Mouse (Mus musculus) left cerebral cortex, adult 2 months (tissue): ENCODE data around the gene Ankrd65. TPM values are rescaled to one million over a fixed set of nuclear protein-coding genes. Genes with fewer than 3 reads are reported as not detected.
"Not testable (repeated sequence)": the region's sequence is repeated elsewhere in the genome, so short reads cannot be mapped to it uniquely, and the experiment has no call there.

Experiments
- DNase-seq, 2 experiments: peaks; one replicate each; pipeline ENCODE4 v3.0.0; 2021 to 2022; ENCODE audit warnings: low spot score in 2 of 2, mixed read lengths in 1 of 2; ENCODE audit errors: extremely low spot score in 1 of 2
- H3K27ac ChIP-seq: fragments of 200-600 bp; 2 replicates; pipeline ENCODE4 v1.8.1; 2022
- H3K4me3 ChIP-seq: fragments of 200-600 bp; 2 replicates; pipeline ENCODE4 v1.8.1; 2022
- CTCF ChIP-seq: fragments of 200-600 bp; IDR thresholded peaks from 2 replicates; pipeline ENCODE4 v1.8.1; 2022; ENCODE audit warnings: antibody characterized with exemption, mild to moderate bottlenecking, moderate library complexity
- intact Hi-C: fragments of 180-260 bp; cut with DNase I; formaldehyde crosslinking; loops from one replicate; pipeline ENCODE4 v1.15.1; 2025
- total RNA-seq, 2 experiments: library from RNA; stranded (reverse); gene quantifications; 2 replicates each; pipeline ENCODE4 v1.2.3; 2021

The Ankrd65 gene
- total RNA-seq, 2 experiments from 2014 or later = 0.29 TPM; not detected in 1

DNA sequence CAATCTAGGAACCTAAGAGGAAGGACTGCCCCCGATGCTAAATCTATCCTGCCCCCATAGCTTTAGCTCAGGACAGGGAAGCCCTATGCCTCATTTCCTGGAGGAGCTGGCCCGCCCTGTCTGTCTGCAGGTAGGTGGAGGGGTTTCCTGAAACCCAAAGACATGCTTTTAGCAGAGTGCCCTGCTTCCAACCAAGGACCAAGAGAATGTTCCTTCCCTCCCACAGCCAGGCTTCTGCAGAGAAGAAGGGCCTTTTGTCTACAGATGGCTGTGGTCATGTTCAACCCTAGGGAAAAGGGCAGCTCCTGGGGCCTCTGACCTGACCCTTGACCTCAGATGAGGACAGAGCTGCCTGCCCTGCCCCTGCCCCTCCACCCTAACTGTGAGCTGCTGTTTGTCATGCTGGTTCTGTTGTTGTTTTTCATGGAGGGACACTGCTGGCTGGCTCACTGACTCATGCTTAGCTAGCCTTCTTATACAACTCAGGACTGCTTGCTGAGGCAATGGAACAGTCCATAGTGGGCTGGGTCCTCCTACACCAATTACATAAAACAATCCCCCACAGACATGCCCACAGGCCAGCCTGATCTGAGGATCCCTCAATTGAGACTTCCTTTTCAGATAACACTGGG is 13.4 kb upstream of the Ankrd65 start:
- H3K27ac ChIP-seq = peak overlapping the region; percentile 86
- DNase-seq = no peak
- no peak overlapping the region for H3K4me3 ChIP-seq
- intact Hi-C loops = no loop called here
- TF ChIP-seq CTCF = no peak

- peak overlapping the region; percentile 86 for H3K27ac ChIP-seq
- no peak overlapping the region for H3K4me3 ChIP-seq
- DNase-seq = no peak
- TF ChIP-seq CTCF = no peak
- intact Hi-C loops = no loop called here
Observed at GRCm38 (mm10) chr4:155777816-155778215, 12.4 kb upstream of the Ankrd65 start.

GRCm38 (mm10) chr4:155779498-155779897 is 10.7 kb upstream of the Ankrd65 start:
- TF ChIP-seq CTCF = no peak
- intact Hi-C loops = no loop called here
- Histone ChIP-seq H3K4me3 (no peak overlapping the region), H3K27ac (no peak overlapping the region)
- no peak for DNase-seq

GRCm38 (mm10) chr4:155780895-155781294 is 9.3 kb upstream of the Ankrd65 start:
- no peak for TF ChIP-seq CTCF
- intact Hi-C loops = loop anchor here (5.0 kb wide), 1 partner anchor 89 kb away; the partner anchor contains the start of gene Fndc10
- peak overlapping the region; percentile 8; the same call in 1 of the 2 replicates for H3K27ac ChIP-seq
- no peak overlapping the region for H3K4me3 ChIP-seq
- no peak for DNase-seq

GRCm38 (mm10) chr4:155783486-155784080 is 6.7 kb upstream of the Ankrd65 start:
- TF ChIP-seq CTCF = no peak
- intact Hi-C loops = loop anchor here (5.0 kb wide), 1 partner anchor 91 kb away; the partner anchor contains the start of gene Fndc10

DNA sequence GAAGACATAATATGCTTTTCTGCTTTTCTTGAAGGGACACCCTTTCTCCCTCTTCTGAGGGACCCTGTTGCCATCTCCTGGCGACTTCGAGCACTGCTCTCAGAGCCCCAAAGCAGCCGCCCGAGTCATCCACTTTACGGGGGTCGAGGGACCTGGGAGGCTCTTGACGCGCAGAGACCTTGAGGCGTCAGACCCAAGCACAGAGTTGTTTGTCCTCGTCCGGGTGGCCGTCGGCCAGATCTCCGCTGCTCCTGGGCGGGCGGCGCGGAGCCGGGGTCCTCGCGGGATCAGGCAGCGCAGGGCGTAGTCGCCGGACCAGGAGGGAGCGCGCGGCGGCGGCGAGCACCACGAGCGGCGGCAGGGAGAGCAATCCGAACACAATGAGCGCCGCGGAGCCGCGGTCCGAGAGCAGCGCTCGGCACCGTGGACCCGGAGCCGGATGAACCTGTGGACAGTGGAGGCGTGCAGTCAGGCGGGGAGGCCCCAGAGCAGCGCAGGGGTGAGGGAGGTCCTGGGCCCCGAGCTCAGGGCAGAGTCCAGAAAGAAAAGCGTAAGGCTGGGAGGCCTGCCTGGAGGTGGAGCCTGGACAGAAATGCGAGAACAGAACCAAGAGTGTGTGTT is 6.0 kb upstream of the Ankrd65 start:
- Histone ChIP-seq H3K27ac (peak overlapping the region; percentile 94), H3K4me3 (peak overlapping the region; percentile 68)
- peak; percentile 74 to 81 for DNase-seq
- TF ChIP-seq CTCF = peak; percentile 78
- intact Hi-C loops = loop anchor here (5.0 kb wide), 1 partner anchor 92 kb away; the partner anchor contains the start of gene Fndc10

More at GRCm38 (mm10) chr4:155783486-155784080, 6.7 kb upstream of the Ankrd65 start:
- Histone ChIP-seq H3K27ac (peak overlapping the region; percentile 94), H3K4me3 (peak overlapping the region; percentile 68)
- DNase-seq = no peak

- peak overlapping the region; percentile 26 for H3K4me3 ChIP-seq
- intact Hi-C loops = no loop called here
- DNase-seq = no peak
- TF ChIP-seq CTCF = no peak
- peak overlapping the region; percentile 85 for H3K27ac ChIP-seq
Observed at GRCm38 (mm10) chr4:155785246-155785645, 5.0 kb upstream of the Ankrd65 start.

DNA sequence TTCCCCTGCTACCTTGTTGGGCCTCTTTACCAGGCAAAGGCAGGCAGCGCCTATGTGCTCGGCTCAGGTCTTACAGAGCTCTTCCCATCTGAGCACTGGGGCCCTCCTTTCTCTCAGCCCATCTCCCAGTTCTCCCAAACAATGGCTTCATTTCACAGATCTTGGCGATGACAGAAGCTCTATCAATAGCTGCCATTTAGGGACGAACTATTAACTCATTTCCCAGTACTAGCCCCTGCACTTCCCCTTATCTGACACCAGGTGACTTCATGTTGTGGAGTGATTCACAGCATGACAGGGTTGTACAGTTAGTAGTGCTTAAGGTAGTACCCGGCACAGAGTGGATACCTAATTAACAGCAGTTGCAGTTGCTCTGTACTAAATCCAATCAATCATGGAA is 4.4 kb upstream of the Ankrd65 start, which contains the start of gene Tmem88b:
Tmem88b (minus strand) TSS at position 56 of the 400 bp plus-strand sequence.
- intact Hi-C loops = no loop called here
- peak within 1 kb of the TSS; percentile 68 for H3K4me3 ChIP-seq
- H3K27ac ChIP-seq = peak within 1 kb of the TSS; percentile 94
- peak; percentile 16; the same call in 1 of the 2 replicates for TF ChIP-seq CTCF
- DNase-seq = no peak

GRCm38 (mm10) chr4:155788300-155788699 is 1.9 kb upstream of the Ankrd65 start:
- Histone ChIP-seq H3K4me3 (no peak overlapping the region), H3K27ac (no peak overlapping the region)
- intact Hi-C loops = no loop called here
- TF ChIP-seq CTCF = no peak
- no peak for DNase-seq

DNA sequence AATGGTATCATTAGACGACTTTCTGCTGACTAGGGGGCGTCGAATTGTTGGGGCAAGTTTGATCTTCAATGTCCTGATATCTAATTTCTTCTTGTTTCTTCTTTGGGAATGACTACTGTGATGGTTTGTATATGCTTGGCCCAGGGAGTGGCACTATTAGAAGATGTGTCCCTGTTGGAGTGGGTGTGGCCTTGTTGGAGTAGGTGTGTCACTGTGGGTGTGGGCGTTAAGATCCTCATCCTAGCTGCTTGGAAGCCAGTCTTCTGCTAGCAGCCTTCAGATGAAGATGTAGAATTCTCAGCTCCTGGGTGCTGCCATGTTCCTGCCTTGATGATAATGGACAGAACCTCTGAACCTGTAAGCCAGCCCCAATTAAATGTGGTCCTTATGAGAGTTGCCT is 1.4 kb upstream of the Ankrd65 start:
- H3K4me3 ChIP-seq, H3K27ac ChIP-seq, DNase-seq, intact Hi-C loops: not testable (repeated sequence)

GRCm38 (mm10) chr4:155790650-155791161 is 467 bp downstream of the Ankrd65 start:
- Histone ChIP-seq H3K27ac (no peak overlapping the region), H3K4me3 (no peak overlapping the region)
- DNase-seq = no peak
- intact Hi-C loops = no loop called here
- TF ChIP-seq CTCF = no peak
